Mouse (Mus musculus) hindbrain, postnatal 0 days (tissue): ENCODE measurements at regions not wholly inside any gene's neighbourhood (a gene's known extent, or its start where the extent isn't known, plus 50 kb on each side); places are given as distances from the start of the nearest gene placed in this dataset.
A peak's percentile ranks its signal among the peaks of the same experiment; 100 is the strongest.
"Not testable (repeated sequence)": the region's sequence is repeated elsewhere in the genome, so short reads cannot be mapped to it uniquely, and the experiment has no call there.

ENCODE experiments used
- ATAC-seq: fragments of 200-750 bp; cut with Nextera tagmentation; 2 replicates; pipeline ENCODE4 v1.8.0; 2017; ENCODE audit warnings: mild to moderate bottlenecking, moderate TSS enrichment, moderate library complexity
- DNase-seq: peaks from one replicate; pipeline ENCODE4 v3.0.0-alpha.2; 2015; ENCODE audit warnings: low spot score
- H3K27ac ChIP-seq: fragments of 300-500 bp; sonication (generic); 2 replicates; pipeline ENCODE4 v1.5.1; 2014; ENCODE audit warnings: mild to moderate bottlenecking
- H3K27me3 ChIP-seq: fragments of 300-500 bp; sonication (generic); 2 replicates; pipeline ENCODE4 v1.6.1; 2014; ENCODE audit warnings: low read length, mixed read lengths; ENCODE audit not compliant: insufficient read depth
- H3K36me3 ChIP-seq: fragments of 300-500 bp; sonication (generic); 2 replicates; pipeline ENCODE4 v1.6.1; 2014; ENCODE audit warnings: low read length, mixed read lengths; ENCODE audit not compliant: insufficient read depth
- H3K4me1 ChIP-seq: fragments of 300-500 bp; sonication (generic); 2 replicates; pipeline ENCODE4 v1.6.1; 2014; ENCODE audit warnings: antibody characterized with exemption, low read length, mixed read lengths; ENCODE audit not compliant: insufficient read depth
- H3K4me2 ChIP-seq: fragments of 300-500 bp; sonication (generic); 2 replicates; pipeline ENCODE4 v1.6.1; 2014; ENCODE audit warnings: low read depth, mild to moderate bottlenecking, low read length, moderate library complexity, mixed read lengths
- H3K4me3 ChIP-seq: fragments of 300-500 bp; sonication (generic); 2 replicates; pipeline ENCODE4 v1.5.1; 2014; ENCODE audit warnings: low read length
- H3K9ac ChIP-seq: fragments of 300-500 bp; sonication (generic); replicated peaks from 2 replicates; pipeline ENCODE4 v1.6.1; 2014; ENCODE audit warnings: mild to moderate bottlenecking, low read length, moderate library complexity, mixed read lengths
- H3K9me3 ChIP-seq: fragments of 300-500 bp; sonication (generic); 2 replicates; pipeline ENCODE4 v1.6.1; 2016; ENCODE audit warnings: low read length, mixed read lengths
- CTCF ChIP-seq: IDR thresholded peaks from 2 replicates; pipeline ENCODE4 v1.5.1; 2016; ENCODE audit warnings: antibody characterized with exemption, control low read depth, low read depth
- WGBS: fragments of 180-500 bp; shearing (Covaris S2); extraction: QIAGEN DNeasy Blood & Tissue Kit; methylation state at CpG from one replicate; pipeline ENCODE4 v1.1.7; 2014; 5-methylcytosine and 5-hydroxymethylcytosine counted together

- H3K27me3 ChIP-seq, H3K4me1 ChIP-seq, H3K4me2 ChIP-seq, H3K4me3 ChIP-seq, ATAC-seq, H3K27ac ChIP-seq, H3K36me3 ChIP-seq, H3K9me3 ChIP-seq, H3K9ac ChIP-seq: not testable (repeated sequence)
- DNase-seq, result peak; percentile 69
- TF ChIP-seq CTCF, result peak; percentile 62
- 9% methylated on average over 3 of the region's 3 CpGs for WGBS
Measured at GRCm38 (mm10) chr14:53709627-53710026, 544.3 kb downstream of the Dad1 start.

- not testable (repeated sequence) for ATAC-seq, H3K27me3 ChIP-seq, H3K27ac ChIP-seq, H3K9me3 ChIP-seq, H3K36me3 ChIP-seq, H3K4me3 ChIP-seq, H3K4me2 ChIP-seq, H3K9ac ChIP-seq, H3K4me1 ChIP-seq, DNase-seq
- 80% methylated on average over 5 of the region's 5 CpGs for WGBS
Measured at GRCm38 (mm10) chr14:53704351-53704750, 549.6 kb downstream of the Dad1 start.

GRCm38 (mm10) chr14:53703593-53703992 is 550.3 kb downstream of the Dad1 start:
- H3K36me3 ChIP-seq, H3K27ac ChIP-seq, H3K4me2 ChIP-seq, H3K4me1 ChIP-seq, H3K4me3 ChIP-seq, H3K9ac ChIP-seq, H3K27me3 ChIP-seq, H3K9me3 ChIP-seq: not testable (repeated sequence)
- 31% methylated on average over 1 of the region's 1 CpGs for WGBS
- ATAC-seq (peak; percentile 72; the same call in 1 of the 2 replicates), DNase-seq (peak; percentile 35)
- peak; percentile 52 for TF ChIP-seq CTCF

- DNase-seq, ATAC-seq, H3K4me1 ChIP-seq, H3K36me3 ChIP-seq, H3K9me3 ChIP-seq, H3K27me3 ChIP-seq, H3K9ac ChIP-seq, H3K4me2 ChIP-seq, H3K27ac ChIP-seq, H3K4me3 ChIP-seq: not testable (repeated sequence)
- 70% methylated on average over 4 of the region's 4 CpGs for WGBS
Measured at GRCm38 (mm10) chr14:53684100-53684499, 569.8 kb downstream of the Dad1 start.

DNA sequence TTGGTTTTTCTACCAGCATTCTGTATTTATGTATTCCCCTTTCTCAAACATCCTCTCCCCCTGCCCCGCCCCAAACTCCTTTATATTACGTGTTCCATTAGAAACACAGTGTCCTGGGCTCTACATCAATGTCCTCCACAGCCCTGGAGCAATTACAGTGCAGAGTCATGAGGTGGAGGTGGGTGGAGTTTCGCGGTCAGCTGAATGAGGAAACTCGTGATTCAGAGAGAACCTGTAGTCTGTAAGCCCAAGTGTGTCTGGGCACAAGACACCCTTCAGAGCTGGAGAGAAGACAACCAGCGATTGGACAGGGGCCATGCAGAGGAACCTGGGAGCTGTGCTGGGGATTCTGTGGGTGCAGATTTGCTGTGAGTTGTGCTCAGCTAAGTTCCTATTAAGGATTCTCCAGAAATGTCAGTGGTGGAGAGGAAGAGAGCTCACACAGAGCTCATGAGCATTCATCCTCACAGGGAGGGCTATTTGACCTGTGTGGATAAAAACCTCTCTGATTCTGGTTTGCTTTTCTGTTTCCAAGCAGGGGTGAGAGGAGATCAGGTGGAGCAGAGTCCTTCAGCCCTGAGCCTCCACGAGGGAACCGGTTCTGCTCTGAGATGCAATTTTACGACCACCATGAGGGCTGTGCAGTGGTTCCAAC is 570.4 kb downstream of the Dad1 start:
- WGBS, result 78% methylated on average over 9 of the region's 9 CpGs
- not testable (repeated sequence) for H3K36me3 ChIP-seq, H3K27ac ChIP-seq, H3K4me1 ChIP-seq, H3K9ac ChIP-seq, H3K4me3 ChIP-seq, H3K9me3 ChIP-seq, ATAC-seq, DNase-seq, H3K4me2 ChIP-seq, H3K27me3 ChIP-seq

- ATAC-seq, result not testable (repeated sequence)
Measured at GRCm38 (mm10) chr14:53682679-53683078, 571.2 kb downstream of the Dad1 start.

GRCm38 (mm10) chr14:53681320-53681719 is 572.6 kb downstream of the Dad1 start:
- WGBS, result 69% methylated on average over 5 of the region's 5 CpGs
- not testable (repeated sequence) for H3K9ac ChIP-seq, H3K4me3 ChIP-seq, DNase-seq, H3K27me3 ChIP-seq, H3K27ac ChIP-seq, ATAC-seq, H3K4me1 ChIP-seq, H3K9me3 ChIP-seq, H3K4me2 ChIP-seq, H3K36me3 ChIP-seq

More at GRCm38 (mm10) chr14:53682679-53683078, 571.2 kb downstream of the Dad1 start:
- not testable (repeated sequence) for H3K9me3 ChIP-seq, H3K27ac ChIP-seq, H3K9ac ChIP-seq, H3K4me3 ChIP-seq, H3K4me2 ChIP-seq, H3K36me3 ChIP-seq, H3K4me1 ChIP-seq, DNase-seq, H3K27me3 ChIP-seq
- 88% methylated on average over 1 of the region's 1 CpGs for WGBS
